Comparison of ENCODE assay signal across 27 mouse cellular contexts in genomic region chr8:91637684-91638083, GRCm38 (mm10).
DNase-seq lines count a peak whose midpoint lies in the region; ATAC-seq lines count a peak whose summit lies in the region.
"Had no signal": no experiment of that assay in that cellular context is flagged by ENCODE, and none has a peak within 500 bp of the region (broad histone marks: within the 10 kb centered on the region; RNA-seq: fewer than 3 reads in every experiment).

No protein-coding gene starts in this region.

- DNase-seq in frontal cortex, adult 2 months (ENCODE audit: extremely low spot score in 1 of 2, low spot score in 1 of 2), result peak; percentile 11 to 42
- no peak for DNase-seq in frontal cortex, postnatal 10 days (ENCODE audit: low spot score in 2 of 2)
- no peak for DNase-seq in midbrain, embryonic 10.5 days (ENCODE audit: low spot score)
- DNase-seq in layer of hippocampus, postnatal 10 days (ENCODE audit: low spot score in 2 of 2), result peak; percentile 41 to 56
- peak; percentile 37 for DNase-seq in right cerebral cortex, postnatal 25 days
- DNase-seq in spleen, postnatal 10 days (ENCODE audit: low spot score in 2 of 2), result no peak
- DNase-seq in urinary bladder, postnatal 4 days (ENCODE audit: low spot score in 2 of 2), result no peak
- DNase-seq: adrenal gland, adult 8-10 months; cerebellum, adult 11 months; gastrocnemius, postnatal 10 days; heart, adult 11 months; heart, postnatal 36 days; kidney, adult 8-10 months; kidney, postnatal 4 days; liver, embryonic 13.5 days; lung, embryonic 14.5 days; lung, postnatal 36 days; thymus, postnatal 14 days had no signal

- H3K9me3 ChIP-seq in midbrain, embryonic 13.5 days, result no peaks in the 10 kb centered on the region
- no peaks in the 10 kb centered on the region for H3K9me3 ChIP-seq in midbrain, embryonic 10.5 days (replicated peaks)
- H3K9me3 ChIP-seq: embryonic facial prominence, embryonic 15.5 days; forebrain, embryonic 10.5 days; heart, embryonic 13.5 days; limb, embryonic 13.5 days; liver, embryonic 13.5 days; neural tube, embryonic 12.5 days had no signal

- 0 out of 2 replicates have a peak overlapping the region, but pooled peaks have one; percentile 16 for H3K27ac ChIP-seq in midbrain, embryonic 13.5 days
- no peak overlapping the region for H3K27ac ChIP-seq in midbrain, embryonic 10.5 days (replicated peaks)
- H3K27ac ChIP-seq: embryonic facial prominence, embryonic 15.5 days; forebrain, embryonic 10.5 days; heart, embryonic 13.5 days; hindbrain, embryonic 14.5 days; limb, embryonic 13.5 days; liver, embryonic 13.5 days; neural tube, embryonic 12.5 days had no signal

- H3K4me1 ChIP-seq in midbrain, embryonic 13.5 days (replicated peaks), result peaks cover 29% of the 10 kb centered on the region
- peaks cover 11% of the 10 kb centered on the region for H3K4me1 ChIP-seq in midbrain, embryonic 10.5 days
- H3K4me1 ChIP-seq: embryonic facial prominence, embryonic 15.5 days; limb, embryonic 13.5 days; liver, embryonic 13.5 days; neural tube, embryonic 12.5 days had no signal

- H3K4me3 ChIP-seq in midbrain, embryonic 13.5 days (replicated peaks), result no peak overlapping the region
- no peak overlapping the region for H3K4me3 ChIP-seq in midbrain, embryonic 10.5 days
- H3K4me3 ChIP-seq: embryonic facial prominence, embryonic 15.5 days; forebrain, embryonic 10.5 days; heart, embryonic 13.5 days; limb, embryonic 13.5 days; liver, embryonic 13.5 days; neural tube, embryonic 12.5 days had no signal

- peaks cover 19% of the 10 kb centered on the region for H3K27me3 ChIP-seq in midbrain, embryonic 13.5 days
- H3K27me3 ChIP-seq in midbrain, embryonic 10.5 days (ENCODE audit: low read depth, poor library complexity, severe bottlenecking), result peaks cover 6% of the 10 kb centered on the region; the same call in 1 of the 2 replicates
- H3K27me3 ChIP-seq: embryonic facial prominence, embryonic 15.5 days; heart, embryonic 13.5 days; liver, embryonic 13.5 days; Patski had no signal

- WGBS in midbrain, embryonic 13.5 days, result 82% methylated on average over 9 of the region's 9 CpGs
- 91% methylated on average over 9 of the region's 9 CpGs for WGBS in midbrain, embryonic 10.5 days

- H3K36me3 ChIP-seq in midbrain, embryonic 13.5 days, result no peaks in the 10 kb centered on the region
- H3K36me3 ChIP-seq in midbrain, embryonic 10.5 days, result peaks cover 7% of the 10 kb centered on the region
- H3K36me3 ChIP-seq: embryonic facial prominence, embryonic 15.5 days; neural tube, embryonic 12.5 days had no signal

- H3K4me2 ChIP-seq in midbrain, embryonic 13.5 days (replicated peaks), result no peak overlapping the region
- H3K4me2 ChIP-seq: embryonic facial prominence, embryonic 15.5 days; heart, embryonic 13.5 days; hindbrain, embryonic 14.5 days; limb, embryonic 13.5 days; liver, embryonic 13.5 days; lung, embryonic 14.5 days; neural tube, embryonic 12.5 days had no signal

- H3K9ac ChIP-seq in midbrain, embryonic 13.5 days (replicated peaks), result no peak overlapping the region; the same call in 1 of the 2 replicates
- H3K9ac ChIP-seq: embryonic facial prominence, embryonic 15.5 days; heart, embryonic 13.5 days; hindbrain, embryonic 14.5 days; limb, embryonic 13.5 days; liver, embryonic 13.5 days; lung, embryonic 14.5 days; neural tube, embryonic 12.5 days had no signal

- ATAC-seq in midbrain, embryonic 13.5 days, result no peak
- ATAC-seq: CD4-positive, CD25-positive, alpha-beta regulatory T cell, adult 4 months; Patski had no signal

Comparison
In these comparisons a context has a peak if more than half of its experiments do, and no peak if none do; other contexts are left out.
1. DNase-seq: peak in frontal cortex, adult 2 months (2 of 2), layer of hippocampus, postnatal 10 days (2 of 2) and right cerebral cortex, postnatal 25 days (single experiment); none in frontal cortex, postnatal 10 days (0 of 2), midbrain, embryonic 10.5 days (single experiment), spleen, postnatal 10 days (0 of 2) and urinary bladder, postnatal 4 days (0 of 2).